Mouse (Mus musculus) adrenal gland, postnatal 10 days (tissue): ENCODE results near the gene Rfk. TPM values are rescaled to one million over a fixed set of nuclear protein-coding genes. Genes with fewer than 3 reads are reported as not detected.

Experiments
- DNase-seq: peaks from one replicate; pipeline ENCODE4 v3.0.0; 2021; ENCODE audit warnings: mixed read lengths
- long read RNA-seq, 2 experiments: library from polyadenylated mRNA; stranded (forward); transcript quantifications; one replicate each; pipeline ENCODE4 v2.0.0; 2021
- total RNA-seq, 2 experiments: library from RNA; stranded (reverse); gene quantifications; 2 replicates each; pipeline ENCODE4 v1.2.3; 2021

Gene Rfk
- total RNA-seq, result 10 to 100 TPM; 72.0 to 83.0 TPM
- long read RNA-seq, experiment 1, transcript Rfk-201 (4 exons, 2,482 nt), result major isoform, 104 of 122 reads
- long read RNA-seq, experiment 1, partial matches to known transcripts, result 14 of 122 reads
- long read RNA-seq, experiment 1, other reads (novel, unspliced or antisense), result 3 of 122 reads
- long read RNA-seq, experiment 2, transcript Rfk-201 (4 exons, 2,482 nt), result major isoform, 47 of 49 reads
- long read RNA-seq, experiment 2, partial matches to known transcripts, result 0 of 49 reads
- long read RNA-seq, experiment 2, other reads (novel, unspliced or antisense), result 2 of 49 reads

GRCm38 (mm10) chr19:17393841-17394591 is at the start of gene Rfk:
Gene Rfk (plus strand): TSS chr19:17394043.
- peak; percentile 98 for DNase-seq

- DNase-seq, result no peak
Measured at GRCm38 (mm10) chr19:17344881-17345280, 49.0 kb upstream of the Rfk start.

- DNase-seq, result no peak
Measured at GRCm38 (mm10) chr19:17346716-17347474, 46.9 kb upstream of the Rfk start.

GRCm38 (mm10) chr19:17347852-17348251 is 46.0 kb upstream of the Rfk start:
- no peak for DNase-seq

GRCm38 (mm10) chr19:17353727-17354126 is 40.1 kb upstream of the Rfk start:
- no peak for DNase-seq

GRCm38 (mm10) chr19:17354362-17354761 is 39.5 kb upstream of the Rfk start:
- no peak for DNase-seq

GRCm38 (mm10) chr19:17354797-17355196 is 39.0 kb upstream of the Rfk start:
- no peak for DNase-seq

- no peak for DNase-seq
Measured at GRCm38 (mm10) chr19:17355361-17355760, 38.5 kb upstream of the Rfk start.

- peak; percentile 41 for DNase-seq
Measured at GRCm38 (mm10) chr19:17355950-17356867, 37.6 kb upstream of the Rfk start.

GRCm38 (mm10) chr19:17356932-17357331 is 36.9 kb upstream of the Rfk start:
- no peak for DNase-seq

GRCm38 (mm10) chr19:17357391-17357790 is 36.5 kb upstream of the Rfk start:
- DNase-seq, result no peak

GRCm38 (mm10) chr19:17359315-17359890 is 34.4 kb upstream of the Rfk start:
- no peak for DNase-seq

- DNase-seq, result no peak
Measured at GRCm38 (mm10) chr19:17361181-17361580, 32.7 kb upstream of the Rfk start.

- peak; percentile 50 for DNase-seq
Measured at GRCm38 (mm10) chr19:17364741-17365140, 29.1 kb upstream of the Rfk start.

GRCm38 (mm10) chr19:17366364-17367090 is 27.3 kb upstream of the Rfk start:
- DNase-seq, result no peak

- DNase-seq, result no peak
Measured at GRCm38 (mm10) chr19:17368557-17368956, 25.3 kb upstream of the Rfk start.

GRCm38 (mm10) chr19:17369581-17369980 is 24.3 kb upstream of the Rfk start:
- DNase-seq, result no peak

GRCm38 (mm10) chr19:17372701-17373100 is 21.1 kb upstream of the Rfk start, which contains the start of gene Gcnt1:
Gene Gcnt1 (minus strand): TSS chr19:17372844.
- DNase-seq, result no peak

GRCm38 (mm10) chr19:17378845-17379244 is 15.0 kb upstream of the Rfk start:
- DNase-seq, result no peak

- DNase-seq, result no peak
Measured at GRCm38 (mm10) chr19:17380549-17380948, 13.3 kb upstream of the Rfk start.
